Mouse (Mus musculus) heart, postnatal 0 days (tissue): ENCODE results near the gene Znhit6.

Experiments used
- CTCF ChIP-seq: IDR thresholded peaks from 2 replicates; pipeline ENCODE4 v1.5.1; 2016; ENCODE audit warnings: antibody characterized with exemption, control low read depth, low read depth
- EP300 ChIP-seq: IDR thresholded peaks from 2 replicates; pipeline ENCODE4 v1.6.1; 2016; ENCODE audit warnings: antibody characterized with exemption, low read depth

DNA sequence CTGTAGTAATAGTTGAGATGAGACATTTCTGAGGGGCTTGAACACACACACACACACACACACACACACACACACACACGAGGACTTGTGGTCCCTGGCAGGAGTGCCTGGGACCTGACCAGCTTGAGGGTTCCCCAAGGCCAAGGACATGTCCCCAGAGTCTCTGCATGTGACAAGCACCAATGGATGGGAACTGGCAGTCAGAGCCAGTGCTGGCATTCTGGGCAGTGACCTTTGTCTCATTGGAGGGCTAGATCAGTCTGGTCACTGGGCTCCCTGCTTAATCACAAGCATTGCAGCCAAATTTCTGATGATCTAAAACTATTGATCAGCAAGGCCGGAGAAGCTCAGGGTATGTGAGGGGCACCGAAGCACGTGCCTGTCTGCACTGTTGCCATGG lies 48.8 kb downstream of the Znhit6 start:
- TF ChIP-seq CTCF (no peak), EP300 (no peak)
